Mouse (Mus musculus): ENCODE results near the gene Gm26897. TPM values are rescaled to one million over a fixed set of nuclear protein-coding genes. Genes with fewer than 3 reads are reported as not detected.

Gene Gm26897
- polyA plus RNA-seq, 1 experiment: not detected

DNA sequence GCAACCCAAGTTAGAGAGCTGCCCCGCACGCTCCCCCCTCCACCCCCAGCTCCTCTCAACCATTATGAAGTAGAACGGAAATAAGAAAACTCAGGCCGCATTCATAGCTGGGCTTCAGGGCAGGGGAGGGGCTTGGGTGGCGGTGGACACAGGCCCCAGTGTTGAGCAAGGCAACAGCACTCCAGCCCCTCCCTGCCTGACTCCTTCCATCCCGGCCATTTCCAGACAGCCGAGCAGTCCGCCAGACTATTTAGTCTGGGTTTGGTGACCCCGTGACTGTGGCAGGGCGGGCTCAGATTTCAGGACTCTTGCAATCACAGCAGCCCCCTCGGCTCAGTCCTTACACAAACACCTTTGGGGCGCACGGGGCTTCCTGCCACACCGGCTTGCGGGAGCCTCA is 36.5 kb downstream of the Gm26897 start:
- Histone ChIP-seq H3K4me3 (ENCODE audit: insufficient read depth, low read depth, low read length) (no peak overlapping the region), H3K27ac (replicated peaks; ENCODE audit: low read depth, low read length) (no peak overlapping the region), H3K4me1 (ENCODE audit: control insufficient read depth, insufficient read depth, insufficient read length, low read length) (no peaks in the 10 kb centered on the region; the same call in 1 of the 2 replicates)

DNA sequence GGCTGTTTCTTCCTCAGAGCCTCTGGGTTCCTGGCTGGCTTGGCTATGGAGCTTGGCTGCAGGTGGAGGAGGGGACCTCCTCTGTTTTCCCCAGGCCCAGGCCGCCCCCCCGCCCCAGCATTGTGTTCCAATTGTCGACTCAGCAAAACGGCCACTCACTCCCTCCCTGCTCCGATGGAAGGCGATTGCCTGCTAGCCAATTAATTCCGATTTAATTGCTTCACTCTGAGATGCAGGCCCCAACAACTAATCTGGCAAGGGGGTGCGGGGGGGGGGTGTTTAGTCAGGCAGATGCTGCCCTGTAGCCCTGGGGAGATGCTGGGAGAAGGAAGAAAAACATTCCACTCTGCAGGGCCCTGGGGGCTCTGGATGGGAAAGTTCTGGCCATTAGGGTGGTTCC is 38.4 kb downstream of the Gm26897 start:
- Histone ChIP-seq H3K4me1 (ENCODE audit: control insufficient read depth, insufficient read depth, insufficient read length, low read length) (no peaks in the 10 kb centered on the region; the same call in 1 of the 2 replicates), H3K4me3 (ENCODE audit: insufficient read depth, low read depth, low read length) (no peak overlapping the region), H3K27ac (replicated peaks; ENCODE audit: low read depth, low read length) (no peak overlapping the region)

DNA sequence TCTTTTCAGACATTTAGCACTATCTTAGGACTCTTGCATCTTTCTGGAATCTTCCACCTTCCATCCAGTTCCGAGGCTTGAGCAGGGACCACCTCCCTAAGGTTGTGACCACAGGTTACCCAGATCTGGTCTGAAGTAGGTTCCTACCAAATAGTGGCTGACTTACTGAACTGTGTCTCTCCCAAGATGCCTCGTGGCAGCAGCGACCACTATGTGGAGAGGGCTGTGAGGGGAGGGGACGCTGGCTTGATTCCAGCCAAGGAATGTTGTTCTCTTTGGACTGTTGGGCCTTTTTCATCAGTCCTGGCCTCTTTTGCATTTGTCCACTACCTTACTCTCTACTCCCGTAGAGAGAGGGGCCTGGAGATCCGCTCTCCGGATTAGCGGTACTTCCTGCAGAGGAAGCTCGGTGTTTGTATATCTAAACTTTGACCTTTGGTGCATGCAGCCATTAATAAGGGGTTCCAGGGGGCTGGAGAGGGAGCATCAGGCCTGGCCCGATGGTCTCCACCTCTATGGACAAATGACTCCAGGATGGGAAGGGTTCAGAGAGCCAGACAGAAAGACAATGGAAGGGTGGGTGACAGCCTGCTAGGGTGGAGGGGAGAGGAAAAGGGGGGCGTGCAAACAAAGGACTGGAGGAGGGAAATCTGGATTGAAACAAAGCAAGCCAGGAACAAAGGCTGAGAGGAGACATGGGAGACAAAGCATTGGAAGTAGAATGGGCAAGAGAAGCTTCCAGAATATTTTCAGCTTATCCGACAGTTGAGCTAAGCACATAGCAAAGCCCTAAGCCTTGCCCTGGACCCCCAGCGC is 39.1 kb downstream of the Gm26897 start:
- no peaks in the 10 kb centered on the region; the same call in 1 of the 2 replicates for H3K4me1 ChIP-seq (ENCODE audit: control insufficient read depth, insufficient read depth, insufficient read length, low read length)
- H3K27ac ChIP-seq (replicated peaks; ENCODE audit: low read depth, low read length): no peak overlapping the region
- no peak overlapping the region for H3K4me3 ChIP-seq (ENCODE audit: insufficient read depth, low read depth, low read length)

DNA sequence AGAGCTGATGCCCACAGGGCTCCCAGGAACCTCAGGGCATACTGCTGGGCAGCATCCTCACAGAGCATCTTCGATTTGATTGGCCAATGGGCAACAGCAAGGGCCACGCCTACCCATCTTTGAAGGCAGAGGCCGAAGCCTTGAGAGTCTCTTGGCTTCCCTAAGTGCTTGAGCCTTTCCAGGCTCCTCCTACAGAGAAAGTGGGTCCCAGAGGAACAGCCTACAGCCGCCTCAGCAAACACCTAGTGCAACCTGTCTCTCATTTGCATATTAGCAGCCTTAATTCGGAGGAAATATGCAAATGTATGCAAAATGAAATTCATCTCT is 39.6 kb downstream of the Gm26897 start:
- Histone ChIP-seq H3K4me1 (ENCODE audit: control insufficient read depth, insufficient read depth, insufficient read length, low read length) (no peaks in the 10 kb centered on the region; the same call in 1 of the 2 replicates), H3K4me3 (ENCODE audit: insufficient read depth, low read depth, low read length) (no peak overlapping the region), H3K27ac (replicated peaks; ENCODE audit: low read depth, low read length) (no peak overlapping the region)

DNA sequence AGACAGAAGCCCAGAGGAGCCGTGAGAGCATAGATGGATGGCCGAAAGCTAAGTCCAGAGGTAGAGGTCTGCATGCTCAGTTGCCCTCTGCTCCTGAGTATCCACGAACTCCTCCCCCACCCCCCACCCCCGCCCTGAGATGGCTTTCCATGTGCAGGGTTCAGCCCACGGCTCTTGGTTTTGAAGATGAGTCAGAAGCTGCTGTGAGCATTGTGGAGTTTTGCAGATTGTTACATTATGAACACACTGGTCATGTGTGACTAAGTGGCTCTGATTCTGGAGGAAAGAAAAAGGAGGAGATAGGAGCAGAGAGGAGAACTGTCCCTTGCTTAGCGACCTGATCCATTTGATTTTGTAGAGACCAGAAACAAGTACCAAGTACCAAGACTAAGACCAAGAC is 42.5 kb downstream of the Gm26897 start:
- no peak overlapping the region for H3K27ac ChIP-seq (replicated peaks; ENCODE audit: low read depth, low read length)
- H3K4me3 ChIP-seq (ENCODE audit: insufficient read depth, low read depth, low read length): no peak overlapping the region
- peaks cover 3% of the 10 kb centered on the region; the same call in 1 of the 2 replicates for H3K4me1 ChIP-seq (ENCODE audit: control insufficient read depth, insufficient read depth, insufficient read length, low read length)

DNA sequence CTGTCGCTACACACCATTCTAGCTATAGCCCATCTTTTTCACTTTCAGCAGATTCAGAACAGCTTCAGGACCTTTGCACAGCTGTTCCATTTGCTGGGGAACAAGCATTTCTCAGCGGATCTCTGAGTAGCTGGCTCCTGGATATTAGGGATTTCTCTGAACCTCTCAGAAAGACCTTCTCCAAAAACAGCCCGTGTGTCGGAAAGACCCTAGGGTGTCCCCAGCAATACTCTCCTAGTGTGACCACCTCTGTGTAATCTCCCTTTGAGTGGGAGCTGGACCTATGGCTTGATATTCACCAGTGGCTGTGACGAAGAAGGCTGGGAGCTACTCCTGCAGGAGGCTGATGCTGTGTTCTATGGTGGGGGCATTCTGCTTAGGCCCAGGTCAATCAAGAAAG is 44.4 kb downstream of the Gm26897 start:
- Histone ChIP-seq H3K4me3 (ENCODE audit: insufficient read depth, low read depth, low read length) (no peak overlapping the region), H3K27ac (replicated peaks; ENCODE audit: low read depth, low read length) (no peak overlapping the region), H3K4me1 (ENCODE audit: control insufficient read depth, insufficient read depth, insufficient read length, low read length) (peaks cover 3% of the 10 kb centered on the region; the same call in 1 of the 2 replicates)

DNA sequence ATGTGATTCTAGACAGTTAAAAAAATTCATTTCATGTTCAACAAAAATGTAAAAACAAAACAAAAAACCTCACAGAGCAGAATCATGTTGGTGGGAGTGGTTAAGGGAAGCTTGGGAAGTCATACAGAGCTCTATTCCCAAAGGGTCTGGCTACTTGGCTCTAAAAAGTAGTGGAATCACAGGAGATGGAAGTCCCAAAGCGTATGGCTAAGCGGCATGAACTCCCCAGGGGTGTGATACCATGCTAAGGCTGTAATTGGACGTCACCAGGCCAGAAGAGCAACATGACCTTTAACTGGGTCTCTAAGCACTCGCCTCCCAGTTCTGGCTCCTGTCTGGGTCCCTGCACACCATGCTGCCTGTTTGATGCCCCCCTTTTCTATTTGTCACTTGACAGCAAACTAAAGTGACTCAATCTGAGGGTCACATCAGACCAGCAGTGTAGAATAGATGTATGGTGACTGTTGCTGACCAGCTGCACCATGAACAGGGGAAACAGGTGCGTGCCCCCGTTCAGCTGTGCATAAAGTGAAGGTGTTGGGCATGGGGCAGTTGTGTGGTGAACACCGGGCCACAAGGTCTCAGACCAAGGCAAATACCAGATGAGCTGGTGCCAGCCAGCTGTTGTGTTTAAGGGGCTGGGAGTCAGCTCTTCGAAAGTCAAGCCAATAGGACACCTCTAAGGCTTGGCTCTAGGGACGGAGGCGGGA is 46.2 kb downstream of the Gm26897 start:
- H3K27ac ChIP-seq (replicated peaks; ENCODE audit: low read depth, low read length): no peak overlapping the region
- H3K4me1 ChIP-seq (ENCODE audit: control insufficient read depth, insufficient read depth, insufficient read length, low read length): peaks cover 3% of the 10 kb centered on the region; the same call in 1 of the 2 replicates
- no peak overlapping the region for H3K4me3 ChIP-seq (ENCODE audit: insufficient read depth, low read depth, low read length)
